Mouse (Mus musculus): ENCODE measurements around the gene Il1a. TPM values are rescaled to one million over a fixed set of nuclear protein-coding genes. Genes with fewer than 3 reads are reported as not detected.
A peak's percentile ranks its signal among the peaks of the same experiment; 100 is the strongest.

Il1a gene
- polyA plus RNA-seq (2015; fragmentation: Nextera tagmentation; extraction: Ambion mirVana): 0.08 and 0.23 TPM in 2 replicates

- ATAC-seq (replicated peaks; ENCODE audit: insufficient number of reproducible peaks, insufficient read depth, low FRiP score, low read depth): no peak
- Histone ChIP-seq H3K4me1 (replicated peaks) (no peaks in the 10 kb centered on the region), H3K27ac (no peak within 1 kb of the TSS), H3K4me3 (no peak within 1 kb of the TSS), H3K27me3 (no peaks in the 10 kb centered on the region), H3K4me2 (no peak within 1 kb of the TSS), H3K9me3 (replicated peaks) (no peaks in the 10 kb centered on the region), H3K36me3 (no peaks in the 10 kb centered on the region), H3K9ac (no peak within 1 kb of the TSS)
- WGBS: 63% methylated on average over 7 of the region's 7 CpGs
These were observed at the start of gene Il1a for GRCm38 (mm10) chr2:129309836-129310235. Gene Il1a, minus strand, starts transcription at chr2:129309972.

DNA sequence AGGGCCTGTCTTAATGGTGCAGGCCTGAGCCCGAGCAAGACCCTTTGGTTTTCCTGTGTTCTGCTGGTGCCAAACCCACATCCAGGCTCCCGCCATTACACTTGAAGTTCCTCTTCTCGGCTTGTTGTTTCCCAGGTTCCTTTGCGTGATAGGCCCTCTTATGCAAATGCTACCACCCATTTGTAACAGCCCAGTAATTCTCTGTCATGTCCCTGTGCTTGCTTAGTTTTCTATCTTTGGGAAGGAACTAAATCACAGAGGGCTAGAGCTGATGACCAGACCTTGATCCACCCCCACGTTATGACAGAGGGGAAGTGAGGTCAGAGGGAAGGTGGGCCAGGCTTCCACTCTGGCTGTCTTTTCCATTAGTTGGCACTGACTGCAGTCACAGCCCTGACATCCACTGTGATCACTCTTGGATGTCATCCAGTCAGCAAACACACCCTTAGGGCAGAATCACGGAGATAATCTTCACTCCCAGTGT lies 28.4 kb upstream of the Il1a start:
- Histone ChIP-seq H3K27ac (no peak overlapping the region), H3K36me3 (no peaks in the 10 kb centered on the region), H3K4me3 (no peak overlapping the region), H3K9ac (no peak overlapping the region), H3K27me3 (no peaks in the 10 kb centered on the region), H3K4me2 (no peak overlapping the region), H3K4me1 (replicated peaks) (no peaks in the 10 kb centered on the region), H3K9me3 (replicated peaks) (no peaks in the 10 kb centered on the region)
- no peak for ATAC-seq (replicated peaks; ENCODE audit: insufficient number of reproducible peaks, insufficient read depth, low FRiP score, low read depth)
- 62% methylated on average over 6 of the region's 6 CpGs for WGBS

- Histone ChIP-seq H3K4me3 (no peak overlapping the region), H3K27me3 (no peaks in the 10 kb centered on the region), H3K9me3 (replicated peaks) (no peaks in the 10 kb centered on the region), H3K4me2 (no peak overlapping the region), H3K27ac (no peak overlapping the region), H3K36me3 (no peaks in the 10 kb centered on the region), H3K4me1 (replicated peaks) (no peaks in the 10 kb centered on the region; the same call in 1 of the 2 replicates), H3K9ac (no peak overlapping the region)
- no peak for ATAC-seq (replicated peaks; ENCODE audit: insufficient number of reproducible peaks, insufficient read depth, low FRiP score, low read depth)
- WGBS: 51% methylated on average over 4 of the region's 4 CpGs
These were observed 23.7 kb upstream of the Il1a start for GRCm38 (mm10) chr2:129333471-129333870.

GRCm38 (mm10) chr2:129330540-129330939 lies 20.8 kb upstream of the Il1a start:
- H3K4me2 ChIP-seq: peak overlapping the region; percentile 15; the same call in 1 of the 2 replicates
- H3K36me3 ChIP-seq: no peaks in the 10 kb centered on the region
- no peak for ATAC-seq (replicated peaks; ENCODE audit: insufficient number of reproducible peaks, insufficient read depth, low FRiP score, low read depth)
- 62% methylated on average over 13 of the region's 13 CpGs for WGBS
- no peaks in the 10 kb centered on the region; the same call in 1 of the 2 replicates for H3K4me1 ChIP-seq (replicated peaks)
- no peaks in the 10 kb centered on the region for H3K9me3 ChIP-seq (replicated peaks)
- H3K9ac ChIP-seq: no peak overlapping the region
- H3K27ac ChIP-seq: peak overlapping the region; percentile 45
- H3K27me3 ChIP-seq: no peaks in the 10 kb centered on the region
- H3K4me3 ChIP-seq: no peak overlapping the region

DNA sequence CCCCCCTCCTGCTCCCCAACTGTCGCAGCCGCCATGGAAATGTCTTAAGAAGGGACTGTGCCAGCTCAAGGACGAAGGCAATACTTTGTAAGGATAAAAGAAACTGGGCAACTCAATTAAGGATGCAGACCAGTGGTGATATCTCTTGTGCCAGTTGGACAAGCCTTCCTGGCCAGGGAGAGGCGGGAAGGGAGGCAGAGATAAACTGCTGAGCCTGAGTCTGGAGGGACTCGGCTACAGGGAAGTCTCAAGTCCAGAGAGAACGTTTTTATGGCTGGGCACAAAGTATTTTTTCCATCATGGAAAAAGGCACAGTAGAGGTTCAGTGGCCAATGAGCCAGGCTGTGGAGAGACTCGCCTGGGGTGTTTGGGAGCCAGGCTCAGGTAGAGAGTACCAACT lies 20.3 kb upstream of the Il1a start:
- WGBS: 46% methylated on average over 7 of the region's 7 CpGs
- H3K4me2 ChIP-seq: no peak overlapping the region; the same call in 1 of the 2 replicates
- H3K4me1 ChIP-seq (replicated peaks): no peaks in the 10 kb centered on the region; the same call in 1 of the 2 replicates

GRCm38 (mm10) chr2:129328238-129328637 lies 18.5 kb upstream of the Il1a start:
- Histone ChIP-seq H3K4me3 (no peak overlapping the region), H3K4me2 (no peak overlapping the region), H3K9me3 (replicated peaks) (no peaks in the 10 kb centered on the region), H3K27ac (no peak overlapping the region), H3K36me3 (no peaks in the 10 kb centered on the region), H3K27me3 (no peaks in the 10 kb centered on the region), H3K9ac (no peak overlapping the region), H3K4me1 (replicated peaks) (no peaks in the 10 kb centered on the region; the same call in 1 of the 2 replicates)
- ATAC-seq (replicated peaks; ENCODE audit: insufficient number of reproducible peaks, insufficient read depth, low FRiP score, low read depth): no peak
- WGBS: 86% methylated on average over 4 of the region's 4 CpGs

More for the DNA sequence above, 20.3 kb upstream of the Il1a start:
- Histone ChIP-seq H3K4me3 (no peak overlapping the region), H3K36me3 (no peaks in the 10 kb centered on the region), H3K27ac (peak overlapping the region; percentile 45; the same call in 1 of the 2 replicates), H3K27me3 (no peaks in the 10 kb centered on the region), H3K9me3 (replicated peaks) (no peaks in the 10 kb centered on the region), H3K9ac (no peak overlapping the region)
- no peak for ATAC-seq (replicated peaks; ENCODE audit: insufficient number of reproducible peaks, insufficient read depth, low FRiP score, low read depth)

GRCm38 (mm10) chr2:129324216-129324615 lies 14.4 kb upstream of the Il1a start:
- Histone ChIP-seq H3K27me3 (no peaks in the 10 kb centered on the region), H3K9ac (no peak overlapping the region), H3K4me2 (no peak overlapping the region), H3K9me3 (replicated peaks) (no peaks in the 10 kb centered on the region), H3K4me3 (no peak overlapping the region), H3K27ac (no peak overlapping the region), H3K36me3 (no peaks in the 10 kb centered on the region), H3K4me1 (replicated peaks) (no peaks in the 10 kb centered on the region)
- WGBS: 69% methylated on average over 3 of the region's 3 CpGs
- no peak for ATAC-seq (replicated peaks; ENCODE audit: insufficient number of reproducible peaks, insufficient read depth, low FRiP score, low read depth)

- no peak for ATAC-seq (replicated peaks; ENCODE audit: insufficient number of reproducible peaks, insufficient read depth, low FRiP score, low read depth)
- Histone ChIP-seq H3K4me2 (no peak overlapping the region), H3K27ac (no peak overlapping the region), H3K36me3 (no peaks in the 10 kb centered on the region), H3K4me1 (replicated peaks) (no peaks in the 10 kb centered on the region), H3K9me3 (replicated peaks) (no peaks in the 10 kb centered on the region), H3K27me3 (no peaks in the 10 kb centered on the region), H3K9ac (no peak overlapping the region), H3K4me3 (no peak overlapping the region)
- WGBS: 59% methylated on average over 1 of the region's 1 CpGs
These were observed 12.4 kb upstream of the Il1a start for GRCm38 (mm10) chr2:129322117-129322635.

GRCm38 (mm10) chr2:129320033-129320605 lies 10.3 kb upstream of the Il1a start:
- Histone ChIP-seq H3K36me3 (no peaks in the 10 kb centered on the region), H3K9me3 (replicated peaks) (no peaks in the 10 kb centered on the region), H3K9ac (no peak overlapping the region), H3K4me2 (no peak overlapping the region), H3K27me3 (no peaks in the 10 kb centered on the region), H3K27ac (no peak overlapping the region), H3K4me1 (replicated peaks) (no peaks in the 10 kb centered on the region), H3K4me3 (no peak overlapping the region)
- WGBS: 73% methylated on average over 8 of the region's 8 CpGs
- ATAC-seq (replicated peaks; ENCODE audit: insufficient number of reproducible peaks, insufficient read depth, low FRiP score, low read depth): no peak

DNA sequence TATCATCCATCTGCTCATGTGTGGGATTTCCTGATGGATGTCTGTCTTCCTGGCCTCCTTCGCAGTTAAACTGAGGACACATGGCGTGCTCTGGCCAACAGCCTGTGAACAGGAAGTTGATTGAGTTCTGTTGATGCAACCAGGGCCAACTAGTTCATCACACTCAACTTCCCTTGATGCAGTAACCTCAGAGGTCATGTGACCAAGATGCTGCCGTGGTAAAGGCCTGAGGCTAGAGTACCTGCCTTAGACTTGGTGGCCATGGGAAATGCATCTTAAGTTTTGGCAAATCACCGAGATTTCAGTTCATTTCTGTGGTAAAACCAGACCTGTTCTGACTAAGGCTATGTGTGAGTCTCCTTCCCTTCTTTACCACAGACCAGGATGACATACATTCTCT lies 6.1 kb upstream of the Il1a start:
- no peak overlapping the region for H3K27ac ChIP-seq
- no peaks in the 10 kb centered on the region for H3K9me3 ChIP-seq (replicated peaks)
- H3K27me3 ChIP-seq: no peaks in the 10 kb centered on the region
- WGBS: 66% methylated on average over 4 of the region's 4 CpGs
- H3K9ac ChIP-seq: no peak overlapping the region
- H3K4me1 ChIP-seq (replicated peaks): no peaks in the 10 kb centered on the region
- no peaks in the 10 kb centered on the region for H3K36me3 ChIP-seq
- H3K4me3 ChIP-seq: no peak overlapping the region
- no peak overlapping the region for H3K4me2 ChIP-seq
- no peak for ATAC-seq (replicated peaks; ENCODE audit: insufficient number of reproducible peaks, insufficient read depth, low FRiP score, low read depth)

DNA sequence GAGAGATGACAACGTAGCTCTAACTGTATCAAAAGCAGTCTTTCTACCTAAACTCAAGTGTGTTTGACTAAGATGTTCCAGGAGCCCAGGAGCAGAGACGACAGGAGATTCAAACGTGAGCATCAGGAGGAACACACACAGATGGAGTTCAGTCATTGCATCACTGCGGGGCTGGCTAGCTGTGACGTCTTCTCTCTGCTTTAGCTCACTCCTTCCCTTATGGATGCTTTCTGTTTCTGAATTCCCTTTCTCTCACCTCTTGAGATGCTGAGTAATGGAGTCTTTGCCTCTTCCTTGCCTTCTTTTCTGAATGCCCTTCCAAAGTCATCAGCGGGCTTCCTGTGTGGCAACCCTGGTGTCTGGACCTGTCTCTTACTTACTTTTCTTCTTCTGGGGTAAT lies 5.1 kb upstream of the Il1a start:
- H3K4me1 ChIP-seq (replicated peaks): no peaks in the 10 kb centered on the region
- no peak overlapping the region for H3K4me3 ChIP-seq
- H3K4me2 ChIP-seq: no peak overlapping the region
- no peaks in the 10 kb centered on the region for H3K36me3 ChIP-seq
- 75% methylated on average over 6 of the region's 6 CpGs for WGBS
- no peak for ATAC-seq (replicated peaks; ENCODE audit: insufficient number of reproducible peaks, insufficient read depth, low FRiP score, low read depth)
- H3K9me3 ChIP-seq (replicated peaks): no peaks in the 10 kb centered on the region
- no peaks in the 10 kb centered on the region for H3K27me3 ChIP-seq
- no peak overlapping the region for H3K27ac ChIP-seq
- H3K9ac ChIP-seq: no peak overlapping the region

- Histone ChIP-seq H3K4me3 (no peak overlapping the region), H3K4me1 (replicated peaks) (no peaks in the 10 kb centered on the region), H3K4me2 (no peak overlapping the region), H3K9me3 (replicated peaks) (no peaks in the 10 kb centered on the region), H3K36me3 (no peaks in the 10 kb centered on the region), H3K27me3 (no peaks in the 10 kb centered on the region), H3K27ac (no peak overlapping the region), H3K9ac (no peak overlapping the region)
- 85% methylated on average over 1 of the region's 1 CpGs for WGBS
- no peak for ATAC-seq (replicated peaks; ENCODE audit: insufficient number of reproducible peaks, insufficient read depth, low FRiP score, low read depth)
These were observed 4.2 kb upstream of the Il1a start for GRCm38 (mm10) chr2:129313934-129314333.

All from heart, embryonic 15.5 days (tissue).